Mouse (Mus musculus): ENCODE results near the gene Rbfox1.

DNA sequence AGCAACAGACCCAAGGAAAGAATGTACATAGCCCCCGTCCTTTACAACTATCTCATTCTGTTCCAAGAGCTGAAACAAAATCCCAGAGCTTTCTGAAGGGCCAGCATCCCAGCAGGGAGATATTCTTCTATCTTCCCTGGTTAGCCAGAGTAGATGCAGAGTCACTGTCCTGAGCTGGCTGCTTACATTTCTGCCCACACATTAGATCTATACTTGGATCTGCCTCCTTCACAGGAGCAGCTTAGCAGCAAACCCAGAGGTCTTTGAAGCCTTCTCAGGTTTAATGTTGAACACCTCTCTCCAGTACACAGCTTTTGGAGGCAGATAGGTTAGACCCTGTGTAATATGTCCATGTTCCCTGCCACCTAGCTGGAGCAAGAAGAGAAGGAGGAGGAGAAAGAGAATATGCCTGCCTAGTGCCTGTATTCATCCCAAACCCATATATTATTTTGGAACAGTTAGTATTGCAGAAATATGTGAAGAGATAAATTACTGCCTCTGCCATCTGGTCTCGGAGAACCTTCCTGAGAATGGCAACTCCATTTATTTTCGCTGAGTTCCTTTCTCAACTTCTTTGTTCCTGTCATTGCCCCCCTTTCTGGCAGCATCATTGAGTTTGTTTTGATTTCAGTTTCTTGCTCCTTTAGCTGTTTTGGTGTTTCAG lies 640.5 kb downstream of the Rbfox1 start:
- no peak for TF ChIP-seq EP300 (optimal IDR thresholded peaks at IDR 0.05)
- TF ChIP-seq CTCF (IDR thresholded peaks at IDR 0.05; ENCODE audit: low read depth): no peak
